Mouse (Mus musculus) kidney, embryonic 15.5 days (tissue): Measurements from ENCODE around the gene Krtap5-2. TPM values are rescaled to one million over a fixed set of nuclear protein-coding genes. Genes with fewer than 3 reads are reported as not detected.

ENCODE experiments used
- ATAC-seq: fragments of 200-750 bp; cut with Nextera tagmentation; replicated peaks from 2 replicates; pipeline ENCODE4 v1.8.0; 2017; ENCODE audit warnings: moderate TSS enrichment; ENCODE audit not compliant: low FRiP score
- H3K27ac ChIP-seq: fragments of 300-500 bp; sonication (generic); 2 replicates; pipeline ENCODE4 v1.5.1; 2015; ENCODE audit warnings: mild to moderate bottlenecking, inconsistent platforms
- H3K27me3 ChIP-seq: fragments of 300-500 bp; sonication (generic); 2 replicates; pipeline ENCODE4 v1.6.1; 2015; ENCODE audit warnings: inconsistent platforms
- H3K36me3 ChIP-seq: fragments of 300-500 bp; sonication (generic); 2 replicates; pipeline ENCODE4 v1.6.1; 2015; ENCODE audit warnings: inconsistent platforms
- H3K4me1 ChIP-seq: fragments of 300-500 bp; sonication (generic); 2 replicates; pipeline ENCODE4 v1.6.1; 2015; ENCODE audit warnings: inconsistent platforms
- H3K4me2 ChIP-seq: fragments of 300-500 bp; sonication (generic); 2 replicates; pipeline ENCODE4 v1.6.1; 2015; ENCODE audit warnings: moderate library complexity, mild to moderate bottlenecking, inconsistent platforms
- H3K4me3 ChIP-seq: fragments of 300-500 bp; sonication (generic); replicated peaks from 2 replicates; pipeline ENCODE4 v1.5.1; 2015; ENCODE audit warnings: mild to moderate bottlenecking, inconsistent platforms
- H3K9ac ChIP-seq: fragments of 300-500 bp; sonication (generic); 2 replicates; pipeline ENCODE4 v1.6.1; 2015; ENCODE audit warnings: mild to moderate bottlenecking, inconsistent platforms
- H3K9me3 ChIP-seq: fragments of 300-500 bp; sonication (generic); replicated peaks from 2 replicates; pipeline ENCODE4 v1.6.1; 2016; ENCODE audit warnings: inconsistent platforms
- WGBS: fragments of 180-500 bp; shearing (Covaris S2); methylation state at CpG from one replicate; pipeline ENCODE4 v1.1.7; 2015; ENCODE audit warnings: mixed read lengths; 5-methylcytosine and 5-hydroxymethylcytosine counted together
- polyA plus RNA-seq: library from polyadenylated mRNA; unstranded; fragments of >200 nt; fragmentation: Nextera tagmentation; extraction: Ambion mirVana; gene quantifications from 2 replicates; pipeline ENCODE4 v1.2.1, GENCODE M21; 2015

Gene Krtap5-2
- polyA plus RNA-seq, 1 experiment from 2014 or later: not detected

DNA sequence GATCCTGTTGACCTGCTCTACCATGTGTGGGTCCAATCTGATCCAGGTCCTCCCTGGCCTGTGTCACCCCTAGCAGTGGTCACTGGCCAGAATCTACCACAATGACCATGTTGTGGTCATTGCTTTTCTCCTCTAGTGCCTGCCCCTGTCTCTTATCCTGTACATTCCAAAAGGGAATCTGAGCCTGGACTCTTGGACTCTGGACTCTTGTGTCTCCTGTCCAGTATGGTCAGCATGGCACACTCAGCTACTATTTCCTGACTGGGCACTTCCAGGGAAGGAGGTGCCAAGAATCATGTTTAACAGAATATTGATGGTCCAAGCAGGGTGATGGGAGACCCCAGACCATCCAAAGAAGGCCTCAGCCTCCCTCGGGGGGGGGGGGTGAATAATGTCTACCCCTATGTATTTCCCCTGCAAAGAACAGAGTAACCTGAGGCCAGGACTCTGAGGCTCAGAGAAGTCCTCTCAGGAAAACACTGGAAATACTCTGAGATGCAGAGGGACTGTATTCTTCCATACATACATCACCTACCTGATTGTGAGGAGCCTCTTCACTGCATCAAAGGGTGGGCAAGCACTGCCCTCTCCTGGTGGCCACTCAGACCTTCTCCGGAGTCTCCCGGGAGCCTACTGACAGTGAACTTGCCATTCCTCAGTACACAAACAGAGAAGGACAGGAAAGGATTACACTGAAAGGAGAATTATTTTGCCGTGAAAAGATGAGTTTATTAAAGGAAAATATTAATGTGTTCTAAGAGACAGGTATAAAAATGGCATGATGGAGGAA, 41.4 kb downstream of the Krtap5-2 start:
- Histone ChIP-seq H3K4me2 (no peak overlapping the region), H3K4me3 (no peak overlapping the region), H3K27ac (no peak overlapping the region), H3K4me1 (no peaks in the 10 kb centered on the region), H3K27me3 (no peaks in the 10 kb centered on the region), H3K9ac (no peak overlapping the region), H3K9me3 (no peaks in the 10 kb centered on the region), H3K36me3 (no peaks in the 10 kb centered on the region)
- WGBS: 49% methylated on average over 4 of the region's 4 CpGs
- no peak for ATAC-seq

DNA sequence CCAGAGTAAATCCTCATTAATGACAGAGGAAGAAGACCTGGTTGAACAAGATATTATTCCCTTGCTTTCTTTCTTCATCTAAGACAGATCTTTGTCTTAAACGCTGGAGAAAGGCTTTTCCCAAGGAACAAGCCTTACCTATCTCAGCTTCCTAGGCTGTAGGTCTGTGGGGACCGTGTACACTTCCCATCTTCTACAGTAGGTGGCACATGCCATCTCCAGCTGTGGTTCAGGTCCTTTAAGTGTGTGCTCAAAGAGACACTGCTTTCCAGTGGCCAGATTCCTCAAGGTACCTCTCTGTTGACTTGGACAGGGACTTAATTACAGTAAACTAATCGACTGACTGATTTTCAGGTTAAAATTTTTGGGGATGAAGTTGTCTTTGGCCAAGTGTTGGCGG, 47.0 kb downstream of the Krtap5-2 start:
- H3K36me3 ChIP-seq: no peaks in the 10 kb centered on the region
- H3K9me3 ChIP-seq: no peaks in the 10 kb centered on the region
- H3K4me3 ChIP-seq: no peak overlapping the region
- H3K9ac ChIP-seq: no peak overlapping the region
- ATAC-seq: no peak
- H3K27ac ChIP-seq: no peak overlapping the region
- WGBS: 65% methylated on average over 4 of the region's 4 CpGs
- no peaks in the 10 kb centered on the region for H3K27me3 ChIP-seq
- H3K4me1 ChIP-seq: no peaks in the 10 kb centered on the region
- no peak overlapping the region for H3K4me2 ChIP-seq

Other genes starting within 250 kb of the Krtap5-2 start
- 0.74 and 0.86 TPM in 2 replicates for gene Brsk2, start 226.3 kb downstream of the Krtap5-2 start, polyA plus RNA-seq
- gene Mob2, start 114.9 kb downstream of the Krtap5-2 start, polyA plus RNA-seq: 62.3 and 66.9 TPM in 2 replicates
- 2.6 and 2.9 TPM in 2 replicates for gene Dusp8, start 80.2 kb downstream of the Krtap5-2 start, polyA plus RNA-seq
- gene Gm45618, start 55.3 kb downstream of the Krtap5-2 start, polyA plus RNA-seq: not detected in 2 replicates
- not detected in 2 replicates for gene Gm39115, start 40.0 kb downstream of the Krtap5-2 start, polyA plus RNA-seq
- not detected in 2 replicates for gene Gm45337, start 31.4 kb downstream of the Krtap5-2 start, polyA plus RNA-seq
- not detected in 2 replicates for gene Gm29735, start 18.9 kb downstream of the Krtap5-2 start, polyA plus RNA-seq
- not detected in 2 replicates for gene Gm4553, start 10.3 kb downstream of the Krtap5-2 start, polyA plus RNA-seq
- gene Gm10153, start 14.4 kb upstream of the Krtap5-2 start, polyA plus RNA-seq: not detected in 2 replicates
- gene Krtap5-3, start 25.4 kb upstream of the Krtap5-2 start, polyA plus RNA-seq: not detected in 2 replicates
- gene Gm7579, start 35.9 kb upstream of the Krtap5-2 start, polyA plus RNA-seq: not detected in 2 replicates
- gene Krtap5-5, start 54.0 kb upstream of the Krtap5-2 start, polyA plus RNA-seq: not detected in 2 replicates
- gene Gm40460, start 65.1 kb upstream of the Krtap5-2 start, polyA plus RNA-seq: not detected in 2 replicates
- not detected in 2 replicates for gene Gm2431, start 82.3 kb upstream of the Krtap5-2 start, polyA plus RNA-seq
- not detected in 2 replicates for gene Gm4559, start 98.4 kb upstream of the Krtap5-2 start, polyA plus RNA-seq
- not detected in 2 replicates for gene Krtap5-1, start 121.1 kb upstream of the Krtap5-2 start, polyA plus RNA-seq
- not detected in 2 replicates for gene Krtap5-4, start 127.5 kb upstream of the Krtap5-2 start, polyA plus RNA-seq
- gene Ifitm10, start 197.7 kb upstream of the Krtap5-2 start, polyA plus RNA-seq: 1.8 and 2.3 TPM in 2 replicates
- gene Gm49369, start 206.7 kb upstream of the Krtap5-2 start, polyA plus RNA-seq: 1.2 and 2.5 TPM in 2 replicates
- gene Ctsd, start 212.0 kb upstream of the Krtap5-2 start, polyA plus RNA-seq: 294 and 312 TPM in 2 replicates